Comparison of ENCODE assay signal across 8 mouse cellular contexts in the genomic region with DNA sequence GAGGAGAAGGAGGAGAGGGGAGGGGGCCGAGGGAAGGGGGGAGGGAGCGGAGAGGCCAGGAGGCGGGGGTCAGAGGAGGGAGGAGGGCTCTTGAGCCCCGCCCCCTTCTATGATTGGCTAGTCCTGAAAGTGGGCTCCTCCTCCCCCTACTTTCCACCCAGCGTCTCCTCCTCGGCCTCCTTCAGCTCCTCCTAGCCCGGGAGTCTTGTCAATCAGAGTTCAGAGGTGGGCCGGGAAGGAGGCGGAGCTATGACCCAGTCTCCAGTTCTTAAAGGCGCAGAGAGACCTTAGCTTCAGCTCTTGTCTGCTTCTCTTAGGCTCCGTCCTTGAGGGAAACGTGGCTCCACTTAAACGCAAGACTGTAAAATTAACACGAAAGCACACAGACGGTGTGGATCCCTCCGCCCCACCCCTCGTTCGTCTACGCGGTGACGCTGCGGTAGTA. TPM values are rescaled to one million over a fixed set of nuclear protein-coding genes. Genes with fewer than 3 reads are reported as not detected.
DNase-seq lines count a peak whose midpoint lies in the region; ATAC-seq lines count a peak whose summit lies in the region.

No protein-coding gene starts in this region.

- peak overlapping the region; percentile 96 for H3K4me3 ChIP-seq in intestine, embryonic 14.5 days (ENCODE audit: low read depth, low read length)

- intact Hi-C loops in gastrocnemius, postnatal 36 days (cut with DNase I), result loop anchor here (5.0 to 10.0 kb wide), 2 partner anchors 105 to 338 kb away; no protein-coding TSS in a partner anchor
- intact Hi-C loops in left cerebral cortex, postnatal 10 days (cut with DNase I), result loop anchor here (5.0 to 10.0 kb wide), 3 partner anchors 490 to 915 kb away; no protein-coding TSS in a partner anchor

- H3K27me3 ChIP-seq in intestine, embryonic 14.5 days (replicated peaks; ENCODE audit: control insufficient read depth, insufficient read depth, low read length), result no peaks in the 10 kb centered on the region

- peak; percentile 99 for ATAC-seq in intestine, embryonic 14.5 days (replicated peaks; ENCODE audit: low FRiP score, low TSS enrichment, low read depth)
- ATAC-seq in megakaryocyte progenitor cell, adult 5-6 weeks (replicated peaks; ENCODE audit: poor library complexity), result peak; percentile 91

- peaks cover 6% of the 10 kb centered on the region for H3K4me1 ChIP-seq in intestine, embryonic 14.5 days (replicated peaks; ENCODE audit: control insufficient read depth, insufficient read depth, low read length)

- peak overlapping the region; percentile 53 for H3K4me2 ChIP-seq in intestine, embryonic 14.5 days (ENCODE audit: low read length)

- peak overlapping the region; percentile 85 for H3K27ac ChIP-seq in intestine, embryonic 14.5 days (ENCODE audit: low read depth)

- H3K9me3 ChIP-seq in intestine, embryonic 14.5 days (ENCODE audit: control insufficient read depth, low read length), result no peaks in the 10 kb centered on the region

- 0 out of 2 replicates have a peak, but pooled peaks cover 3% of the 10 kb centered on the region for H3K36me3 ChIP-seq in intestine, embryonic 14.5 days (ENCODE audit: control insufficient read depth, insufficient read depth, low read length)

- H3K9ac ChIP-seq in intestine, embryonic 14.5 days (ENCODE audit: low read length), result peak overlapping the region; percentile 51

- WGBS in intestine, embryonic 14.5 days, result under 1% methylated on average over 22 of the region's 22 CpGs

- DNase-seq in adrenal gland, postnatal 10 days, result peak; percentile 95
- peak; percentile 97 for DNase-seq in embryo, embryonic 9.5 days (ENCODE audit: extremely low spot score)
- peak; percentile 86 to 95 for DNase-seq in gastrocnemius, postnatal 36 days
- DNase-seq in intestine, embryonic 14.5 days (ENCODE audit: low spot score), result peak; percentile 89
- DNase-seq in left cerebral cortex, postnatal 10 days (ENCODE audit: extremely low spot score in 1 of 2, low spot score in 2 of 2), result peak; percentile 98 to 99
- DNase-seq in right cerebral cortex, postnatal 10 days (ENCODE audit: low spot score in 2 of 2), result peak; percentile 98 to 99
- DNase-seq in urinary bladder, postnatal 14 days (ENCODE audit: low spot score), result peak; percentile 97

RNA-seq across cellular contexts. Expression of a gene that starts 0.2 kb away (rescaled TPM):
- total RNA-seq in adrenal gland, postnatal 10 days (2021), result 100 to 1,000 TPM; 117 to 131 TPM
- total RNA-seq in gastrocnemius, postnatal 36 days (2021), result 10 to 100 TPM; 15.1 to 17.7 TPM
- 37.3 and 42.3 TPM in 2 replicates for polyA plus RNA-seq in intestine, embryonic 14.5 days (2014; fragmentation: Nextera tagmentation; extraction: Ambion mirVana)
- total RNA-seq in left cerebral cortex, postnatal 10 days (2021), result 100 to 1,000 TPM; 164 to 181 TPM
- total RNA-seq in megakaryocyte progenitor cell, adult 5-6 weeks (2015), result 7.7 and 10.7 TPM in 2 replicates
- 2.5 and 5.1 TPM in 2 replicates for total RNA-seq in megakaryocyte progenitor cell, adult 5-6 weeks (2017)

Comparison
In these comparisons a context has a peak if more than half of its experiments do, and no peak if none do; other contexts are left out.
1. Peak in every context shown above with its lines: DNase-seq, ATAC-seq, H3K4me3 ChIP-seq and H3K27ac ChIP-seq.
2. RNA of a gene that starts 0.2 kb away (total RNA-seq): 164 to 181 TPM in left cerebral cortex, postnatal 10 days and 117 to 131 TPM in adrenal gland, postnatal 10 days; 15.1 to 17.7 TPM in gastrocnemius, postnatal 36 days and 2.5 to 10.7 TPM in megakaryocyte progenitor cell, adult 5-6 weeks; every median in the first group is over 4 times any median in the second.